ENCODE assay signal across 12 mouse cellular contexts in the genomic region with DNA sequence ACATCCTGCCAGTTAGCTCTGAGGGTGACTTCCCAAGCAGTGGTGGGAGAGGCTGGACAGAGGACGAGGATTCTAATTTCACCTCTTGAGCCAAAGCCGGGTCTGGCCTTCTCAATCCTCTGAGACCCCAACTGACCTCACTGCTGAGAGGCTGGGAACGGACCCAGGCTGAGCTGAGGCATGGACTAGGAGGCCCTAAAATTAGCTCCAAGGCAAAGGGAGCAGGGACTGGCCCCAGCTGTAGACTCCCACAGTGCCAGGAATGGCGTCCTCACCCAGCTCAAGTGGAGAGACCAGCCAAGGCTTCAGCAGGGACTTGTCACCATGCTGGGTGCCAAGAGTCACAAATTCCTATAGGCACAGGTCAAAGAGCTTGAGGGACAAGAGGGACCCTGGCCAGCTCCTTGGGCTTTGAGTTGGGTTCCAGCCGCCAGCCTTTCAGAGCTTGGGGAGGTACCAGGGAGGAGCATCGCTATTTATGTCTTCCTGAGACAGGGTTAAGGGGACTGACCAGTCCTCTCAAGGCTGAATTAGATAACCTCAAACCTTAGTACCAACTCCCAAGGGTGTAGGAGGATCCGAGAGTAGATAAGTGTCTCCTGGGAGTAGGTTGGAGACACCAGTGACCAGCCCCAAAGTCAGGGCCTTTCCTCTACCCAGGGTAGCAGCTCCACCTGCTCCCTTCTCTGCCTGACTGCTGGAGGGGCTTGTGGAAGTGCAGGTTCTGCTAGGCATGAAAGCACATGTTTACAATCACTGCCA. TPM values are rescaled to one million over a fixed set of nuclear protein-coding genes. Genes with fewer than 3 reads are reported as not detected.
A peak's percentile ranks its signal among the peaks of the same experiment; 100 is the strongest.
DNase-seq lines count a peak whose midpoint lies in the region; ATAC-seq lines count a peak whose summit lies in the region.
"Had no signal": no experiment of that assay in that cellular context is flagged by ENCODE, and none has a peak within 500 bp of the region (broad histone marks: within the 10 kb centered on the region; RNA-seq: fewer than 3 reads in every experiment).

No protein-coding gene starts in this region.

- no peak for ATAC-seq in heart, embryonic 11.5 days (replicated peaks; ENCODE audit: insufficient number of reproducible peaks, low FRiP score, low TSS enrichment)
- ATAC-seq in heart, embryonic 16.5 days (replicated peaks; ENCODE audit: extremely low read depth, insufficient read depth, low FRiP score), result 0 out of 2 replicates have a peak, but pooled peaks have one; percentile 34
- ATAC-seq in granulocyte monocyte progenitor cell, adult 5-6 weeks (replicated peaks; ENCODE audit: poor library complexity, severe bottlenecking), result no peak
- no peak for ATAC-seq in CD4-positive, CD25-positive, alpha-beta regulatory T cell, adult 4 months
- ATAC-seq: forebrain, embryonic 15.5 days; intestine, postnatal 0 days had no signal

- H3K9ac ChIP-seq in heart, embryonic 11.5 days (ENCODE audit: low read depth, low read length), result no peak overlapping the region
- H3K9ac ChIP-seq in heart, embryonic 16.5 days (ENCODE audit: low read length), result no peak overlapping the region
- H3K9ac ChIP-seq: forebrain, embryonic 15.5 days had no signal

- no peaks in the 10 kb centered on the region for H3K27me3 ChIP-seq in heart, embryonic 11.5 days (ENCODE audit: control insufficient read depth, insufficient read depth, low read length)
- H3K27me3 ChIP-seq in heart, embryonic 16.5 days (ENCODE audit: control insufficient read depth, insufficient read depth, low read length), result no peaks in the 10 kb centered on the region
- H3K27me3 ChIP-seq: forebrain, embryonic 15.5 days had no signal

- H3K4me3 ChIP-seq in heart, embryonic 11.5 days (ENCODE audit: low read depth, low read length), result no peak overlapping the region
- no peak overlapping the region for H3K4me3 ChIP-seq in heart, embryonic 16.5 days (ENCODE audit: low read length)
- H3K4me3 ChIP-seq: forebrain, embryonic 15.5 days had no signal

- DNase-seq in heart, adult 11 months, result peak; percentile 99
- peak; percentile 85 to 92 for DNase-seq in gastrocnemius, adult 8-10 months (ENCODE audit: low spot score in 2 of 2)
- peak; percentile 66 for DNase-seq in lung, postnatal 14 days
- DNase-seq in left cerebral cortex, adult 9 months (ENCODE audit: low spot score in 2 of 2), result no peak
- DNase-seq: cerebellum, postnatal 36 days; right cerebral cortex, postnatal 14 days had no signal

- H3K27ac ChIP-seq in heart, embryonic 11.5 days (ENCODE audit: low read depth, low read length), result no peak overlapping the region
- H3K27ac ChIP-seq in heart, embryonic 16.5 days (ENCODE audit: low read length), result no peak overlapping the region
- H3K27ac ChIP-seq: forebrain, embryonic 15.5 days had no signal

- WGBS in heart, embryonic 11.5 days (ENCODE audit: insufficient replicate concordance), result 61% methylated on average over 7 of the region's 7 CpGs
- 54% methylated on average over 7 of the region's 7 CpGs for WGBS in heart, embryonic 16.5 days

- no peaks in the 10 kb centered on the region for H3K36me3 ChIP-seq in heart, embryonic 11.5 days (ENCODE audit: control insufficient read depth, insufficient read depth, low read length)
- H3K36me3 ChIP-seq in heart, embryonic 16.5 days (ENCODE audit: control insufficient read depth, insufficient read depth), result no peaks in the 10 kb centered on the region
- H3K36me3 ChIP-seq: forebrain, embryonic 15.5 days had no signal

- H3K4me1 ChIP-seq in heart, embryonic 11.5 days (ENCODE audit: control insufficient read depth, insufficient read depth, low read length), result peaks cover 7% of the 10 kb centered on the region
- peaks cover 3% of the 10 kb centered on the region; the same call in 1 of the 2 replicates for H3K4me1 ChIP-seq in heart, embryonic 16.5 days (ENCODE audit: control insufficient read depth, insufficient read depth, low read length)
- H3K4me1 ChIP-seq: forebrain, embryonic 15.5 days had no signal

- no peaks in the 10 kb centered on the region for H3K9me3 ChIP-seq in heart, embryonic 11.5 days (replicated peaks; ENCODE audit: control insufficient read depth, low read length)
- H3K9me3 ChIP-seq in heart, embryonic 16.5 days (replicated peaks; ENCODE audit: control insufficient read depth, low read length), result no peaks in the 10 kb centered on the region
- H3K9me3 ChIP-seq: forebrain, embryonic 15.5 days had no signal

- no peak overlapping the region for H3K4me2 ChIP-seq in heart, embryonic 11.5 days
- H3K4me2 ChIP-seq in heart, embryonic 16.5 days (ENCODE audit: low read depth, low read length), result no peak overlapping the region
- H3K4me2 ChIP-seq: forebrain, embryonic 15.5 days had no signal

RNA-seq across cellular contexts. Expression of a gene that starts 36.8 kb away (rescaled TPM):
- polyA plus RNA-seq in heart, embryonic 11.5 days (2014; fragmentation: Nextera tagmentation; extraction: Ambion mirVana), result 0.54 and 0.68 TPM in 2 replicates
- 10 to 100 TPM; 25.4 to 36.1 (median 33.0) TPM for total RNA-seq in gastrocnemius, adult 8-10 months (2022)
- polyA plus RNA-seq in heart, embryonic 16.5 days (2015; fragmentation: Nextera tagmentation; extraction: Ambion mirVana), result 3.6 and 4.3 TPM in 2 replicates
- 8.7 and 15.1 TPM in 2 replicates for total RNA-seq in granulocyte monocyte progenitor cell, adult 5-6 weeks (2014; fragmentation: Nextera tagmentation)
- total RNA-seq in granulocyte monocyte progenitor cell, adult 5-6 weeks (2017), result 6.2 and 7.8 TPM in 2 replicates
- not detected for polyA plus RNA-seq in CD4-positive, CD25-positive, alpha-beta regulatory T cell, adult 4 months (2017; shearing (Covaris generic))

RNA-seq across cellular contexts. Expression of a gene that starts 43.2 kb away (rescaled TPM):
- polyA plus RNA-seq in heart, embryonic 11.5 days (2014; fragmentation: Nextera tagmentation; extraction: Ambion mirVana), result 16.3 and 20.4 TPM in 2 replicates
- 1 to 10 TPM; 4.2 to 5.5 (median 5.0) TPM for total RNA-seq in gastrocnemius, adult 8-10 months (2022)
- polyA plus RNA-seq in heart, embryonic 16.5 days (2015; fragmentation: Nextera tagmentation; extraction: Ambion mirVana), result 15.1 and 16.4 TPM in 2 replicates
- 43.5 and 60.4 TPM in 2 replicates for total RNA-seq in granulocyte monocyte progenitor cell, adult 5-6 weeks (2014; fragmentation: Nextera tagmentation)
- total RNA-seq in granulocyte monocyte progenitor cell, adult 5-6 weeks (2017), result 33.8 and 45.6 TPM in 2 replicates
- polyA plus RNA-seq in CD4-positive, CD25-positive, alpha-beta regulatory T cell, adult 4 months (2017; shearing (Covaris generic)), result 10 to 100 TPM; 38.9 to 44.1 TPM

Comparison
In these comparisons a context has a peak if more than half of its experiments do, and no peak if none do; other contexts are left out.
1. DNase-seq: peak in heart, adult 11 months (single experiment), gastrocnemius, adult 8-10 months (2 of 2) and lung, postnatal 14 days (single experiment); none in left cerebral cortex, adult 9 months (0 of 2).